Mouse (Mus musculus): ENCODE data around the gene 2610318N02Rik.

The 2610318N02Rik gene

DNA sequence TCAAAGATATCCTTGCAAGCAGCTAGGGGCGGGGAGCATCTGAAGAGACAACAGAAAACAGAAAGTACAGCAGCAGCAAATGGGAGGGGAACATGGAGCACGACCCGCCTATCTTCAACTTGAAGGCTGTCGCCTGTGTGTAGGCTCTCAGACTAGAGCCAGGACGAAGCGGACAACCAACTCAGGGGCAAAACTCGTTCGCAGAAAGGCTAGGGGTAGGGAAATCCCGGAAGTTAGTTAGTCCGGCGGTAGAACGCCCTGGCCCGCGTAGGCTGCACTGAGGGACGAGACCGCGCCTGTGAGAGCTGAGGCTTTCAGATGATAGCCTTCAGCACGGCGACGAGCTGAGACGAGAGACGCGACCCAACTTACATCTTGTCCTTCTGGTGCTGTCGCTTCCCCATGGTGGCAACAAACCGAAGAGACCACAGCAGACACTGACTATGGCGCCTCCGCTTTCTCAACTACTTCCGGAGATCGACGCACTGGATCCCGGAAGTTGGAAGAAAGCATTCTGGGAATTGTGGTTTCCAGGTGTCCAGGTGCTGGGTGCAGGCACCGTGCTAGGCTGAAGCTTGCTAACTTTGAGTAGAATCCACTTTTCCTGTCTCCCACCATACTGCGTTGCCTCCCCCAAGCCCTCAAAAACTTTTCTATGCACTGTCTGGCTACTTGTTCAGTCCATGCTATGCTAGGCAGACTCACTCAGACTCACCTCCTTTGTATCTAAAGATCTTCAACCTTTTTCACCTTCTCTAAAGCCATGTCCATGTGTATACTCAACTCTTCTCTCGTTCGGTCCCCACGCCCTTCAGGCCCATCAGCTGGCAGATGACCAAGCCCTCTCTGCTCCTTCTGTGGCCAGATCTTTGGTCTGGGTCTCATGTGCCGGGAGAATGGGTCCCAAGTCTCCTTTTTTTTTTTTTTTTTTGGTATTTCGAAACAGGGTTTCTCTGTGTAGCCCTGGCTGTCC, 13.9 kb downstream of the 2610318N02Rik start, which contains the start of gene Ppil2:
TSS of gene Ppil2 (minus strand) at position 487 of the 973 bp plus-strand sequence.
- DNase-seq (ENCODE audit: low spot score) = peak; percentile 88

DNA sequence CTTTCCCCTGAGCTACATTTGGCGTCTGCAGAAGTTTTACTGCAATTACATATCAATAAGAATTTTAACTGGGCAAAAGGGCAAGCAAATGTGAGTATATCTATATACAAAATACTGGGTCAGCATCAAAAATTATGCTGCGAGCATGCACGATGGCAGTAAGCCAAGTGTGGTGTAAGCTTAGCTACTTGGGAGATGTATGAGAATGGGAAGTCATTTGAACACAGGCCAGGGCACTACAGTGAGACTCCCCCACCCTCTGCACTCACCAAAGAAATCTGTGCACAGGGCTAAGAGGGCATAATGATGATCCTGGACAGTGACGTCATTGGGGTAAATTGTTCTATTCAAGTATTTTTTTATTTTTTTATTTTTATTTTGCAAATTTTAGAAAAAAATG, 20.4 kb downstream of the 2610318N02Rik start:
- DNase-seq (ENCODE audit: low spot score) = no peak

DNA sequence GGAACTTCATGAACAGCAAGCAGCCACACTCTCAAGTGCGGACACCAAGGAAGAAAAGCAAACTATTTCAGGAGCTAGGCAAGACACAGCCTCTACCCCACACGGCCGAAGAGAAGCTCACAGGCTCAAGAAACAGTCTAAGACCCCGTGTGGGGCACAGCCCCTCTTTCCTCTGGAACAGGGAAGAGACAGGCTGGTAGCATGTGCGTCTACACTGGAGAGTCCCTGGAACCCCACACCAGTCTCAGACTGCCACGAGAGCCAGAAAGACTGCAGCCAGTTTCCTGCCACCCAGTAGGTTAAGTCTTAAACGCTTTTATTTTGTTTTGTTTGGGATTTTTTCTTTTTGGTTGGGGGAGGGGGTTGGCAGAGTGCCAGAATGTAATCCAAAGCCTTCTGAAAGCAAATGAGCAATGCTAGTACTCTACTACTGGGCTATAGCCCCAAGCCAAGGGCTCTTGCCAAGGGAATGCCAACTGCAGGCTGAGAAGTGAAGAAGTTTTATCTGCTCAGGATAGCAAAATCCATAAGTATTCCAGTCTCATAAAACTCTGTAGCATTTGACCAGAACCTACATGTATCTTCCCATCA, 22.2 kb downstream of the 2610318N02Rik start:
- DNase-seq (ENCODE audit: low spot score) = no peak

DNA sequence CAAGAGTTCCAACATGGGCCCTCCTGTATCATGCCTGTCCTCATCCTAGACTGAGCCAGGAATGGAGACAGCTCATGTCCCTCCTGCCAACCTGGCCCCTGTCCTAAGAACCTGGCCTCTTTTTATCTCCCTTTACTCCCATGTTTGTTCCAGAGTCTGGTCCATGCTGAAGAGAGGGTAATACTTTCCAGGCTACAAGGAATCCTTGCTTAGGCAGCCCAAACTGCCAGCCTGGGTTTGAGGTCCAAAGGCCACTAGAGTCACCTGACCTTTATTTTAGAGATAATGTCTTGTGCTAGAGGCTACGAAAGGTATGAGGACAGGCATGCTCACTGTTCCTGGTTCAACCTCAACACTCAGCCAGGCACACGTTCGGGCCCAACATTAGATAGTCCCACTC, 28.0 kb downstream of the 2610318N02Rik start:
- no peak for DNase-seq (ENCODE audit: low spot score)

DNA sequence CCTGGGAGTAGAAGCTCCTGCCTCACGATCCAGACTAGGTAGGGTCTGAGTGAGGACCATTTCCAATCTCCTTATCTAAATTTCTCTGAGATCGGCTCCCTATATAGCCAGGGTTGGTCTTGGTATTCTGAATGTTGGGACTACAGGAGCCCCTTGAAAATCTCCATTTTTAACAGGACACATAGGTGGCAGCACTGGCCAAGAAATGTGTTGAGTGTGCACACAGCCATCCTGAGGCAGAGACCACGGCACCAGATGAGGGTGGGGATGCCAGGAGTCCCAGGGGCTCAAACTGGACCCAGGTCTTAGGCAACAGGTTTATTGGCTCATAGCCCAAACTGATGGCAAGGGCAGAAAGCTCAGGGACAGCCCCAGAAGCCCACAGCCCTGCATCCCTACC, 36.6 kb downstream of the 2610318N02Rik start:
- DNase-seq (ENCODE audit: low spot score) = peak; percentile 28

DNA sequence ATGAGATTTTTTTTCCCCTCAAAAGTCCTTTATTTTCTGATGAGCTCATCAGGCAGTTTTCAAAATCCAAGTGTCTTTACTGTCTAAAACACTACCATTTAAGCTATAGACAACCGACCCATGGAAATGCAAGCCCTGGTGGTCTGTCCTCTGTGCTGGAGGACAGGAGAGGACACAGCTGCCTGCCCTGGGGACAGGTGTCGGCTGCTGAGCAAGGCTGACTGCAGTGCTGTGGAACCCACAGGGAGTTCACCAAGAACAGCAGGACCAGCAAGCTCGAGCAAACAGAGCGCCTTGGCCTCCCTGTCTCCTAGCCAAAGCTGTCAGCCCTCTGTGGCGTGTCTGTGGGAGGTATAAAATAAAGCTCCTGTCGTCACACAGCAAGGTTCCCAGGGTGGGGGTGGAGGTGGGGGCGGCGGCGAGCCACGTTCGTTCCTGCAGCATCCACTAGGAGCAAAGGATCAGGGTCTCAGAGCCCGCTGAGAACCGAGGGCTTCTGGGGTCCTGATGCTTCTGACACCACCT, 38.2 kb downstream of the 2610318N02Rik start:
- no peak for DNase-seq (ENCODE audit: low spot score)

DNA sequence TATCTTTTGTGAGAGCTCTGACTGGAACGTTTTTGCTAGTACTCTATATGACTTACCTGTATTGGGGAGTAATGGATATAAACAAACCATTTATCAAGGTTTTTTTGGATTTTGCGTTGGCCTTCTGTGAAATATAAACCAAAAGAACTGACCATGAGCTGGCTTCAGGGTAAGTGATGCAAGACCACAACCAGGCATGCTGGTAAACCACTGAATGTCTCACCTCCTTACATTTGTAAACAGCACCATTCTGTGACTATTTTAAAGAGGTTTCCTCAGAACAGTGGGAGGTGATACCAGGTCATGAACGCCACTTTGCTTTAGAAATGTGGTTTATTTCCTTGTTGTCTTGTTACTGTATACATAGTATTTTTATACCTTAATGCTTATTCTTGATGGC, 38.7 kb downstream of the 2610318N02Rik start:
- DNase-seq (ENCODE audit: low spot score) = no peak

DNA sequence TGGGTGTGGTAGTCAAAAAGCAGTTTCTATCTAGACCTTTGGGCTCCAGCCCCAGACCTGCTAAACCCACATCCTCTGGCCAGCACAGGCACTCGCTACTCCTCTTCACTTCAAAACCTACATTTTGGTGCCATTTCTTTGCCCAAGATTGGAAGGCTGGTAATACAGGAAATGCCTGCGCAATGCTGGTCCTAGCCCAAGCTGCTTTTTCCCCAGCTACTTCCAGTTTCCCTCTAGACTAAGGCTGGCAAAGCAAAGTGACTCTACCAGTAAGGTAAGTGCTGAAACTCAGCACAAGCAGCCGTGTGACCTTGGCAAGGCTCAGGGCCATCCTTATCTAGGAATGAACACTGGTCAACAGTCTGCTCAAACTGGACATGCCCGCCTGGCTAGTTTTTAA, 39.3 kb downstream of the 2610318N02Rik start:
- DNase-seq (ENCODE audit: low spot score) = no peak

DNA sequence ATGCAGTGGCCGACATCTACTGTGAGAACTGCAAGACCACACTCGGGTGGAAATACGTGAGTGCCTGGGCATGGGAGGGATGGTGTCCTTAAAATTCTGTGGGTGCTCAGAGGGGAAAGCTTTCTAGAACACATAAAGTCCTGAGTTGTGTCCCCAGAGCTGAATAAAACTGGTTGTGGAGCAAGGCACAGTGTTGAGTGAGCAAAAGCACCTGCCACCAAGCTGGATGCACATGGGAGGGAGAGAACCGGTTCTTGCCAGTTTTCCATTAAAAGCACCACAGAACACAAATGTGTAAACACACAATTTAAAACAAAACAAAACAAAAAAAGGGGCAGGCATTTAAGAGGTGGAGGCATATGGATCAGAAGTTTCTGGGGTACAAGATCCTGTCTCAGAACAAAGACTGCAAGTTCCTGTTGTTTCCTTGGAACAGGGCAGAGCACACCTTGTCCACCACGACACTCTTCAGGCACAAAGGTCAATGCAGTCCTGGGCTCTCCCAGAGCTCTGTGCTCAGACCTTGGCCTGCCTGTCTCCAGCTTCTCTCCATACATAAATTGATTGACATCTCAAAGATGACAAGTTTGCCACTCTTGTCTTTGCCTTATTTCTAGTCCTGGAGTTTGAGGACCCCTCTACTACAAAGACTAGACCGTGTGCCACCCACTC, 42.7 kb downstream of the 2610318N02Rik start:
- no peak for DNase-seq (ENCODE audit: low spot score)

DNA sequence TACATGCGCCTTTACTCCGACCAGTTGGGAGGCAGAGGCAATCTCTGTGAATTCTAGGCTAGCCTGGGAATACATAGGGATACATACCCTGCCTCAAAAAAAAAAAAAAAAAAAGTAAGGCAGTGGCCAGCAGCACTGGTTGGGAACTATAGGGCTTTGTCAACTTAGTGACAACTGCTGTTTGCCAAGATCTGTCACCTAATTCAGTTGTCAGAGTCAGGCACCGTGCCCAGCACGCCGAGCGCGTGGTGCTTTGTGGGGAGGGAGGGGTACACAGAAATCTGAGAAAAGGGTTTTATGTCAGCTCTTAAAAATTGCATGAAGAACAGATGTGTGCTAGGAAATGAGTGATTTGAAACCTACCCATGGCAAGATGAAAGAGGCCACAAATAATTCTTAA, 46.9 kb downstream of the 2610318N02Rik start:
- no peak for DNase-seq (ENCODE audit: low spot score)

DNA sequence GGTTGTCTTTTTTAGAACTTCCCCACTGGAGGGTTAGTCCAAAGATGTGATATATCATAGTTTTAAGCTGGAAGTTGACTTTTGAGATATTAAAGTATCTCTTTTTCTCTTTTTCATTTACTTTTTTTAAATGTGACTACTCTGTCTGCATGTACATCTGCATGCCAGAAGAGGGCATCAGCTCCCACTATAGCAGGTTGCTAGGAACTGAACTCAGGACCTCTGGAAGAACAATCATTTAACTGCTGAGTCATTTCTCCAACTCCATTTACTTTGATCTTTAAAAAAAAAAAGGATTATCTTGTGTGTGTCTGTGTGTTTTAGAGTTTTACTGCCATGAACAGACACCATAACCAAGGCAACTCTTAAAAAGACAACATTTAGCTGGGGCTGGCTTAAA, 48.1 kb downstream of the 2610318N02Rik start:
- DNase-seq (ENCODE audit: low spot score) = no peak

DNA sequence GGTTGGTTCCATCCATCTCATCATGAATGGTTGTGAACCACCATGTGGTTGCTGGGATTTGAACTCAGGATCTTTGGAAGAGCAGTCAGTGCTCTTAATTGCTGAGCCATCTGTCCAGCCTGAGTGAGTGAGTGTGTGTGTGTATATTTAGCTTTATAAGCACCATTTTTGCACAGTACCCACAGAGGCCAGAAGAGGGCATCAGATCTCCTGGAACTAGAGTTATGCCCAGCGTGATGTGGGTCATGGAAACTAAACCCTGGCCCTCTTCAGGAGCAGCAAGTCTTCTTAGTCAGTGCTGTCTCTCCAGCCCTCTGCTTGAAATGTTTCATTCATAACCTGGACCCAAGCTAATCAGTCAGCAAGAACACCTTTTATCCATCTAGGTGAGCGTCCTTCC, 48.7 kb downstream of the 2610318N02Rik start:
- DNase-seq (ENCODE audit: low spot score) = peak; percentile 16

DNA sequence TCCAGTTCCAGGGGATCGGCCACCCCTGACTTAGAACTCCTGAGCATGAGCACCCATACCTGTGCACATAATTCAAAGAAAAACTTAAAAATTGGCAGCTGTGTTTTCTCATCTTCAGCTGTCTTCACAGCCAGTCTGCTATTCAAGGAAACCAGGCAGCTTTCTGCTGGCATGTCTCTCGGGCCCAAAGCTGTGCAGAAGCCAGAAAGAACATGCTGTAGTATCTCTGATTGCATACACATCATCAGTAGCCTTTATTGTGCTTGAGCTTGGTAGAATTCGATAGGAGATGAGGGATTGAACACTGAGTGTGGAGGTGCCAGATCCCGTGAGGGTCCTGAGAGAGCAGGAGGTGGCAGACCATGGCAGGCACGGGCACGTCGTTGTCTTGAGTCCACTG, 52.0 kb downstream of the 2610318N02Rik start:
- DNase-seq (ENCODE audit: low spot score) = no peak

DNA sequence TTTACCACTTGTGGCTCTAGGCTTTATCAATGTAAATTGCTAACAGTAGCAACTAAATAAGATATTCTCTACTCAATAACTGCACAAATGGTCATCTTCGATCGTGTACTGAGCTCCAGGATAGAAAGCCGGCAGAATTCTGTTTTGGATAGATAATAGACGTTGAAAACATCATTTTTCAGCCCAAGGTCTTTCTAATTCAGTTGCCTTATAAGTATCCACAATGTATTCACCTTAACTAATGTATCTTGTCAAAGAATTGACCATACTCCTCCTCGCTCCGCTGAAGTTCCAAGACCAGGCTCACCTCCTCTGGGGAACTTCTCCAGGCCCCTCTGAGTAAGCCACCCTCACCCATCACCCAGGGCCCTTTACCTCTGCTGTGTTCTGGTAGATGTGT, 54.3 kb downstream of the 2610318N02Rik start:
- DNase-seq (ENCODE audit: low spot score) = peak; percentile 27

DNA sequence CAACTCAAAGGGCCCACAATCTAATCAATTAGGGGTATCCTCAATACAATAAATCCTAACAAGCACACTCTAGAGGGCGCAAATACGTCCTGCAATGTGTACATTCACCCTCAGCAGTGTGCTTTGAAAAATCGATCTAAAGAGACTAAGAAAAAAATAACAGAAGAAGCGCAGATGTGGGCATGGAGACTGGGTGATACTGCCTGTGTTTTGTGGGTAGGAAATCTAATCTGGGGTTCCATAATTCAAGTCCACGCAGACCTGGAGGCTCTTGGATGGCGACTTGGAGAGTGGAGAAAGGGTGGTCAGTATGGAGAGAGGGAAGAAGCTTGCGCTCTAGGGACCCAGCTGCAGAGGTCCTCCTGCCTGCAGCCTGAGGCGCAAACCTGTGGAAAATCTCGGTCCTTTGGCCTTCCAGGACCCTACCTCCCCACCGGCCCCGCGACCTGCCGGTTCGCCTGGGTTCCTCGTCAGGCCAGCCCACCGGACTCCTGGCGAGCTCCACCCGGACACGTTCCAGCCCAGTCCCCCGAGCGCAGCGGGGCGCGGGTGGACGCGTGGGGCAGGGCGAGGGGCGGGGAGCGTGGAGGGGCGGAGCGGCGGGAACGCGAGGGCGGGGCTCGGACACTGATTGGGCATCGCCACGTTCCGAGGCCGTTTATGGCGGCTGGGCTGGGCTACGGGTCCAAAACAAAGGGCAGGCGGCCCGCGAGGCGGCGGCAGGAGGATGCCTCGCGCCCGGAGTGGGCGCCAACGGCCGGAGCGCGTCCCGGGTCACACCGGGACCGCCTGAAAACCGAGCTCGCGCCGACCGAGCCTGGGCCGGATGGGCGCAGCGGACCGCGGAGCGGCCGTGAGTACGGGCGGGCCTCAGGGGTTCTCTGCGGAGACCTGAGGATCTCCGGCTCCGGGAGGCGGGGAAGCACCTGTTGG, 55.2 kb downstream of the 2610318N02Rik start, which contains the start of gene Ypel1:
TSS of gene Ypel1 (plus strand) at position 186 of the 933 bp plus-strand sequence.
- peak; percentile 92 for DNase-seq (ENCODE audit: low spot score)

DNA sequence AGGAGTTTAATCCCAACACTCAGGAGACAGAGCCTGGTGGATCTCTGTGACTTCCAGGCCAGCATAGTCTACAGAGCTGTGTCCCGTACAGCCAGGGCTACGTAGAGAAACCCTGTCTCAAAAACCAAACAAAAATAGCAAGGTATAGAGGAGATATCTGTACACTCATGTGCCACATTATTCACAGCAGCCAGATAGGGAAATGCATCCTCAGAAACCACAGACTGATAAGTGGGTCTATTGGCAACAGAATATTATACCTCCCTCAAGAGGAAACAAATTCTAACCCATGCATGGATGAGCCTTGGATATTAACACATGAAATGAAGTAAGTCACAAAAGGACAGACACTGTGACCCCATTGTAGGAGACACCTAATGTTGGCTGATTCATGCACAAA, 57.4 kb downstream of the 2610318N02Rik start:
- DNase-seq (ENCODE audit: low spot score) = no peak
